Mouse (Mus musculus): ENCODE results near the gene Tmub2.

GRCm38 (mm10) chr11:102299839-102300238 is 15.1 kb downstream of the Tmub2 start:
- TF ChIP-seq CTCF (IDR thresholded peaks at IDR 0.05; ENCODE audit: low read depth) (peak; percentile 80), EP300 (optimal IDR thresholded peaks at IDR 0.05) (no peak)

Measured in stomach, postnatal 0 days (tissue).